In genomic region chr3:60576366-60577046, GRCm38 (mm10) we compare ENCODE assay signal across 8 mouse cellular contexts.
DNase-seq lines count a peak whose midpoint lies in the region; ATAC-seq and TF ChIP-seq lines count a peak whose summit lies in the region.

No protein-coding gene starts in this region.

- no peak for DNase-seq in forebrain, embryonic 10.5 days (ENCODE audit: extremely low spot score, low spot score)
- DNase-seq in layer of hippocampus, adult 2 months (ENCODE audit: low spot score in 2 of 2) = no peak
- no peak for DNase-seq in layer of hippocampus, postnatal 36 days
- DNase-seq in cerebellum, adult 9-11 months = peak; percentile 79
- no peak for DNase-seq in adrenal gland, postnatal 10 days
- DNase-seq in left cerebral cortex, adult 8-10 months (ENCODE audit: low spot score in 2 of 2) = no peak

- no peak overlapping the region for H3K9ac ChIP-seq in forebrain, embryonic 15.5 days (replicated peaks)
- no peak overlapping the region for H3K9ac ChIP-seq in liver, embryonic 16.5 days (ENCODE audit: low read depth, low read length)

- no peaks in the 10 kb centered on the region for H3K27me3 ChIP-seq in forebrain, embryonic 15.5 days
- no peaks in the 10 kb centered on the region for H3K27me3 ChIP-seq in forebrain, embryonic 10.5 days (ENCODE audit: poor library complexity, severe bottlenecking)
- no peaks in the 10 kb centered on the region for H3K27me3 ChIP-seq in liver, embryonic 16.5 days (ENCODE audit: control insufficient read depth, insufficient read depth, low read depth, low read length)

- no peaks in the 10 kb centered on the region for H3K9me3 ChIP-seq in forebrain, embryonic 15.5 days
- no peaks in the 10 kb centered on the region for H3K9me3 ChIP-seq in forebrain, embryonic 10.5 days
- no peaks in the 10 kb centered on the region for H3K9me3 ChIP-seq in liver, embryonic 16.5 days (replicated peaks; ENCODE audit: control insufficient read depth, low read length)

- no peak for ATAC-seq in forebrain, embryonic 15.5 days (replicated peaks)
- ATAC-seq in liver, embryonic 16.5 days (ENCODE audit: low read depth) = peak; percentile 49; the same call in 1 of the 2 replicates

- H3K36me3 ChIP-seq in forebrain, embryonic 15.5 days = no peaks in the 10 kb centered on the region
- H3K36me3 ChIP-seq in forebrain, embryonic 10.5 days (replicated peaks) = no peaks in the 10 kb centered on the region
- H3K36me3 ChIP-seq in liver, embryonic 16.5 days (ENCODE audit: control insufficient read depth, insufficient read depth) = no peaks in the 10 kb centered on the region

- H3K4me2 ChIP-seq in forebrain, embryonic 15.5 days (replicated peaks) = no peak overlapping the region
- peak overlapping the region; percentile 28; the same call in 1 of the 2 replicates for H3K4me2 ChIP-seq in liver, embryonic 16.5 days (ENCODE audit: low read depth, low read length)

- H3K4me1 ChIP-seq in forebrain, embryonic 15.5 days = peaks cover 21% of the 10 kb centered on the region
- peaks cover 23% of the 10 kb centered on the region for H3K4me1 ChIP-seq in forebrain, embryonic 10.5 days
- H3K4me1 ChIP-seq in liver, embryonic 16.5 days (ENCODE audit: control insufficient read depth, low read depth, low read length) = peaks cover 41% of the 10 kb centered on the region

- 45% methylated on average over 9 of the region's 9 CpGs for WGBS in forebrain, embryonic 15.5 days
- 81% methylated on average over 9 of the region's 9 CpGs for WGBS in forebrain, embryonic 10.5 days
- WGBS in liver, embryonic 16.5 days (ENCODE audit: insufficient replicate concordance) = 50% methylated on average over 9 of the region's 9 CpGs

- H3K27ac ChIP-seq in forebrain, embryonic 15.5 days (replicated peaks) = 0 out of 2 replicates have a peak overlapping the region, but pooled peaks have one; percentile 5
- no peak overlapping the region for H3K27ac ChIP-seq in forebrain, embryonic 10.5 days
- peak overlapping the region; percentile 83 for H3K27ac ChIP-seq in layer of hippocampus, adult 2 months
- H3K27ac ChIP-seq in liver, embryonic 16.5 days (ENCODE audit: low read length) = 0 out of 2 replicates have a peak overlapping the region, but pooled peaks have one; percentile 5

- no peak overlapping the region for H3K4me3 ChIP-seq in forebrain, embryonic 15.5 days
- H3K4me3 ChIP-seq in forebrain, embryonic 10.5 days = no peak overlapping the region
- peak overlapping the region; percentile 26 for H3K4me3 ChIP-seq in layer of hippocampus, adult 2 months
- H3K4me3 ChIP-seq in liver, embryonic 16.5 days (ENCODE audit: low read depth, low read length) = no peak overlapping the region; the same call in 1 of the 2 replicates

- no peak for TF ChIP-seq CTCF in layer of hippocampus, adult 2 months (conservative IDR thresholded peaks at IDR 0.05)
